Mouse (Mus musculus) gastrocnemius, postnatal 10 days (tissue): Measurements from ENCODE around the gene Etl4. TPM values are rescaled to one million over a fixed set of nuclear protein-coding genes. Genes with fewer than 3 reads are reported as not detected.

Experiments
- DNase-seq: peaks from one replicate; pipeline ENCODE4 v3.0.0; 2021; ENCODE audit warnings: mixed read lengths
- total RNA-seq, 2 experiments: library from RNA; stranded (reverse); gene quantifications; 2 replicates each; pipeline ENCODE4 v1.2.3; 2021

The Etl4 gene
- total RNA-seq, 2 experiments from 2014 or later: 38.2 to 51.1 TPM

DNA sequence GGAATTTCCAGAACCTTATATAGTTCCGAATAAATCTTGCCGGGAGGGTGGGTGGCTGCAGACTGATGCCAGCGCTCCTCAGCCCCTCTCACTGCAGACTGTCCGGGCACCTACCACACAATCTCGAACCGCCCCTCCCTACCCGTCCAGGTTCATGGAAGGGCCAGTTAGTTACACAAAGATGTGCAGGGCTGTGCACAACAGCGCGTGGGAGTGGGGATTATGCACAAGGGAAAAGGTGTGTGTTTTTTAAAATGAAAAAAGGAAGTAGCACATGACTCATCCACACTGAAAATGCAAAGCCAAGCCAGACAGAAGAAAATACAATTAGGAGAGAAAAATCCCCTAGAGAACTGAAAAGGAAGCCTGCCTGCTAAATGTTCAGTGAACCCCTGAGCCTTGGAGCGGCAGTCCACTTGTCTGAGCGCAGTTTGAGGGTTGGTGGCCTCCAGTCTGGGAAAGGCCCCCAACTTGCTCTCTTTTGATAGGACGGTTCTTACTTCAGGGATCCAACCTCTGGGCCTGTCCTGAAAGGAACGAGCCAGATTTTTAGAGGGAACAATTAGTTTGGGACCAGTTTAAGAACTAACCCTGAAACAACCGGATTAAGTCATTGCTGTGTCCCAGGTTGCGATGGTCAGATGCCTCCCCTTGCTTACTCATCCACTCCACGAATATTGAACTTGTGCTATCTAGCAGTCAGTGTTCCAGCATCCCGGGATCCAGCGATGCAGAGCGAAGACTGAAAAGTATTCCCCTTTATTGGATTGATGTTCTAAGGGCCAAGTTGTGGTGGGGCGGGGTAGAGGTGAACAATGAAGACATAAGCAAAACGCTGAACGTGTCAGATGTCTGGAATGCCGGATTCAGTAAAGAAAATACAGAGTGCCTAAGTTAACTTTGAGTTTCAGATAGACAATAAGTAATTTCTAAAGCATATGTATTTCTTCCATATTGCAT, 611.3 kb downstream of the Etl4 start:
- peak; percentile 26 for DNase-seq

DNA sequence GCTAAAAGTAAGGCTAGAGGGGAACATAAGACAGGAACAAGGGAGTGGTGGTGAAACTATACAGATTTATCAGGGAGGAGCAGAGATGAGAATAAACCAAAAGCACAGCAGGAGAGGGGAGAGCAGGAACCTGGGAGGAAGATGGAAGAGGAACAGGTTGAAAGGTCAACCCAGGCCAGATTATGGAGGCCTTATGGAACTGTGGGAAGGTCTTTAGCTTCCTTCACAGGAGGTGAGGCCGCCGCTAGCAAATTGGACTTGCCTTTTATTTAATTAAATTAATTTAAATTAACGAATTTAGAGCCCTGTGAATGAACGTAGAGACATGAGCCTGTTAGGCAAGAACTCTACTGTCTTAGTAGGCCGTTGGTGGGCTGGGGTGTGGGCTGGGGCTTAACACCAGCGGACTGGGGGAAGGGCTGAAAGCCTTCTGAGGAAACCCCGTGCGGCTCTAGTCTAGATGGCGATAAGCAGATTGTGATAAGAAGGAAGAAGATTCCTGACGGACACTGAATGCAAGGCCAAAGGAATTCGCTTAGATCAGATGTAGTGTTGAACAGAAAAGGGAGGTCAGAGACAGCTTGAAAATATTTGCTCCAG, 612.2 kb downstream of the Etl4 start:
- no peak for DNase-seq

DNA sequence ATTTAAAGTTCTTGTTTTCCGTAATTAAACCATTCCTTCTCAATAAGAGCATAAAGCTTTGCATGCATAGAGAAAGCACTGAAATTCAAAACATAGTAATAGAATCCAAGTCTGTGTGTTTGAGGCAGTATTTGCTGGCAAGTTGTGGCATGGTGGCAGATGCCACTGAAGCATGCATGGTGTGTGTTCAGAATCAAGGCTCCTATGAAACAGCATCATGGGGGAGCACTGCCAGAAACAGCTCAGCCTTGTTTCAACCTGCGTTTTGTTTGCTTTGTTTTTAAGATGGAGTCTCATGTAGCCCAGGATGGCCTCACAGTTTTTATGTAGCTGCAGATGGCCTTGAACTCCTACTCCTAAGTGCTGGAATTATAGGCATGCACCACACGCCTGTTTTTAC, 614.1 kb downstream of the Etl4 start:
- no peak for DNase-seq

DNA sequence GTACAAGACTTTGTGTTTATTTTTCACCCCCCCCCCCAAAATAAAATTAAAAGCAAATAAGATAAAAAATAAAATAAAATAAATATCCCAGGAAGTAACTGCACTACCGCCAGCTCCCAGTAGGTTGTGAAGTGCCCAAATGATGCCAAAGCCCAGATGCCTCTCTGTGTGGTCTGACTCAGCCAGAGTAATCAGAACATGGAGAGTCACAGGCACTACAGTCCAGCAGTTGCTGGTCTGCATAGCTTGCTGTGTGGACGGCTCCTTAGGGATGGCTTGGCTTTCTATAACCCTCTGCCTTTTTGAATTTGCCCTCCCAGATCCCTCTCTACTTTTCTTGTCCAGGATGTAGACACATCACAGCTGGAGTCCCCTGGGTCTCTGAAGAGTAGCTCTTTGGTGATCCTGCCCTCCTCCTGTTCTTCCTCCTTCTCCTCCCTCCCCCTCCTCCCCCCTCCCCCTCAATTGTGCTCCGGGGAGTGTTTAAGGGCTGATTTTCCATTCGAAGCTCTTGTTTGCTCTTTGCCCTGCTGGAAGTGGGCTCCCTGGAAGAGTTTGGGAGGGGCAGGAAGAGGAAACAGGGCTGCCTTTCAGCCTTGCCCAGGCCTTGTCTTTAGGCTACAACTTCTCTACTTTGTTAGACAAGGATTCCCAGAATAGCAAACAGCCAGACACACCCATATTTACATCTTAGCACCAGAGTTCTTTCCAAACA, 616.5 kb downstream of the Etl4 start:
- DNase-seq: no peak

DNA sequence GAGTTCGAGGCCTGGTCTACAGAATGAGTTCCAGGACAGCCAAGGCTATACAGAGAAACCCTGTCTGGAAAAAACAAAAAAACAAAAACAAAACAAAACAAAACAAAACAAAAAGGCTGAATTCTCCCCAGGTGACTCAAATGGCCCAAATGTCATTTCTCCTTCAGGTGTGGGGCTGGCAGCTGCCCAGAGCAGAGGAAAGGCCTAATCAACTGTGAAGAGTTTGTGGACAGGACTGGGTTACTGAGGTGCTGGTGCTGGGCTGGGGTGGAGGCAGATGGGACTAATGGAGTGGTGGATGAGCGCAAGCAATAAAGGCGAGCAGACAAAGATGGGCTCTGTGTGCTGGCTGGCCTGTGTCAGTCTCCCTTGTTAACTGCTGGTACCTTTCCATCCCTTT, 617.3 kb downstream of the Etl4 start:
- no peak for DNase-seq

DNA sequence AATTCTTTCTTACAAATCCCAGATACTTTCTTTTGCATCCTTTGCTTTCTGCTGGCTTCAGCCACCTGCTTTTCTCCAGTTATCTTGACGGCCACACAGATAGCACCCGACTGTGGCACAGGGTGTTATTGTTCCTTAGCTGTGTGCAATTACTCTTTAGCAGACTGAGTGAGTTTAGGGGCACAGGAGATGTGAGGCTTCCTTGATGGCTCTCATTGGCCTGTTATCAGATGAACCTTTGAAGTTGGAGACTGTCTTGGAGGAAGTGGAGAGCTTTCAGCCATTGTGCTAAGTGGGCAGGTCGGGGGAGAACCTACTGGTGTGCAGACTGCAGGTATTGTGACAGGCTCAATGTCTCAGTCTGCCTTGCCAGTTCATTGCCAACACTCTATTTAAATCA, 623.0 kb downstream of the Etl4 start:
- no peak for DNase-seq

DNA sequence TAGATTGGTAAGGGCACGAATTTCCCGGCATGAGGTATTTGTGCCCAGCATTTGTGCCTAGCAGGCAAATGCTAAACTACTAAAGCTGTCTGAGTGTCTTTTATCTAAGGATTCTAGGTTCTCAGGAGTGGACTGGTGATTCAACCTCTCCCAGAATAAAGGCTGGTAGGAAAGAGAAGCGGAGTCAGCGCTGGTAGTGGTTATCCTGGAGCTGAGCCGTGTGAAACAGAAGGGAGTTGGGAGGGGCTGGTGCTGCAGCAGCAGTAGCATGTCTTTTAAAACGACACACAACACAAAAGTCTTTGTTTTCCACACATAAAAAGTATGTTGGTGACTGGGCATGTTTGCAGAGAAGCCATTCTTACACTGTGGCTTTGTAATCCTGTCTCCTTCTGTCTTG, 628.2 kb downstream of the Etl4 start:
- DNase-seq: no peak

DNA sequence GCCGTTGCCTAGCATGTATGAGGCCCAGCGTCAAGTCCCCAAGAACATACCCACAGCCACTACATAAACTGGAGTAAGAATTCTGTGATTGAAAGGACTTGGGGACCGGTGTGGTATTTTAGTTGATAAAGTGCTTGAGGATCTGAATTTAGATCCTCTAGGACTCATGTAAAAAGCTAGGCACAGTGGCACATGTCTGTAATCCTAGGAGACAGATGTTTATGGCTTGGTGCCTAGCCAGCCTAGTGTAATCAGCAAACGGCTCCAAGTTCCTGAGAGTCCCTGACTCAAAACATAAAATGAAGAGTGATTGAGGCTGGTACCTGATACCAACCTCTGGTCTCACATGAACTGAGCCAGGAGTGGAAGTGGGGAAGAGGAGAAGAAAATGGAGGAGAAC, 629.3 kb downstream of the Etl4 start:
- DNase-seq: no peak

DNA sequence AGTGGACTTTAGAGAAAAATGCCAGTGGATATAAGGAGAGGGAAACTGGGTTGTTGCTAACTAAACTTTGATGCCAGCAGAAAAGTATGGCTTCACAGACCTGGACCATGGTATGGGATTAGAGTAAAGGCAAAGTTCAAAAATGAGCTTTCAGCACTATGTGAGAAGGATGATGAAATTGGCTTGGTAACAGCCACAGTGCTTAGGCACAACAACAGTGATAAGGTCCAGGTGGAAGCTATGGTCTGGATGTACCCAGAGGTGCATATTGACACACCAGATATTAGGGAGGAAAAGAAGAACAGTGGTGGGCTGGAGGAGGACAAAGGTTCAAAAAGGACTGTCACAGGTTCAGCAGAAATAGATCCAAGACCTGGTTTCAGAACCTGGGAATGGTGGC, 631.7 kb downstream of the Etl4 start:
- no peak for DNase-seq

DNA sequence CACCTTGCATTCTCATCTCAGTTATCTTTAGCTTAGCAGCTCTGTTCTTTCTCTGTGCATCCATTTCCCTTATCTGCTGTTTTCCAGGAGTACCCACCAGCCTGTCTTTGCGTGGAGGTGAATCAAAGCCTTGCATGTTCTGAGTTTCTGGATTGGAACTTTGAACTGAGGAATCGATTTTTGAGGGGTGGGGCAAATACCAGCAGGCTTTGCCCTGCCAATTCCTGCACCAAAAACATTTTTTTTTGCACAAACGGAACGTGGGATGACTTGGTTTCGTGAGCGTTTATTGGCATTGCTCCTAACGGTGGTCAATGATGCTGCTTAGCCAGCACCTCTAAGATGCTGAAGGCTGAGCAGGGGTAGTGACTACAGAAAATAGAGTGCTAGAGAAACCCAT, 632.7 kb downstream of the Etl4 start:
- no peak for DNase-seq

DNA sequence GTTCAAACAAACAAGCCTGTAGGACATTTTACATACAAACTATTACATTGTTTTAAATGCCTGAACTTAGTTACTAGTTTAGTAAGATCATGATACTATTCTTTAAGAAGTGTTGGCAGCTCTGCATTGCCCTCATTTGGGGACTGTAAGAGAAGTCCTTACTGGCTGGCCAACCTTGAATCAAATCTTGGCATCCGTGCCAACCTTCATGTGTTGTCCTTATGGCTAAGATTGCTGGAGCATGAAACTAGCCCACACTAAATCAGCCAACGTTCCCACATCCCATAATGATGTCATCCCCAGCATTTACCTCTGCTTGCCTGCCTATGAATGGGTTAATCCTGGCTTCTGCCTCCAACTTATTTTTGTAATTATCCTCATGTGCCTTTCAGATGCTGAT, 636.0 kb downstream of the Etl4 start:
- no peak for DNase-seq

DNA sequence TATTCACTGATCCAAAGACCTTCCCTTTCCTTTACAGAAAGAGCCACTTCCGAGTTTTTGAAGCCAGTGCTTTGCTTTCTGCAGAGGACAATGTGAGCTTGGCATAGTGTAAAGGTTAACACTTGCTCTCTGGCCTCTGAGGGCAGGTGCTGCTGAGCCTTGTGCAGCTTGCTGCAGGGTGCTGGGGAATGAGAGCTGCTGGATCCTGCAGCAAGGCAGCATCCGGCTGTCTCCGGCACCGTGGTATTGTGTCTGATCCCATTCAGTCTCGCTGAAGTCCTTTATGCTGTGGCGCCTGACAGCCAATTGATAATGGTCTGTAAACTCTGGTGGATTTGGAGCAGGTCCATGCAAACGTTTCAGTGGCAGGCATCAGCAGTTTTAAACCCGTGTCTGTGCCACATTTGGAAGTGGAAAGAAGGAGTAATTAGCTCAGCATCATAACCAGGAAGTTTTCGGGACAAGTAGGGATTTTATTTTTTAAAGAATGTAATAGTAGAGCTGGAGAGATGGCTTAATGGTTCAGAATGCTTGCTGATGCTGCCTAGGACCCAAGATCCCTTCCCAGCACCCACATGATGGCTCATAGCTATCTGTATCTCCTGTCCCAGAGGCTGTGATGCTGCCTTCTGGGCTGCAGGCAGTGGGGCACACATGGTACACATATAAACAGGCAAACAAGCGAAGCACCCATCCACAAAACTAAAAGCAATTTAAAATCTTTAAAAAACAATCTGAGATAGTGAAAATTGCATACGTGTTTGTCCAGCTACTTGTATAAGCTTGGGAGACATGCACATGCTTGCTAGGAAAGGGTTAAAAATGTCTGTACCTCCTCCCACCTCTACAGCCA, 637.1 kb downstream of the Etl4 start:
- DNase-seq: no peak

DNA sequence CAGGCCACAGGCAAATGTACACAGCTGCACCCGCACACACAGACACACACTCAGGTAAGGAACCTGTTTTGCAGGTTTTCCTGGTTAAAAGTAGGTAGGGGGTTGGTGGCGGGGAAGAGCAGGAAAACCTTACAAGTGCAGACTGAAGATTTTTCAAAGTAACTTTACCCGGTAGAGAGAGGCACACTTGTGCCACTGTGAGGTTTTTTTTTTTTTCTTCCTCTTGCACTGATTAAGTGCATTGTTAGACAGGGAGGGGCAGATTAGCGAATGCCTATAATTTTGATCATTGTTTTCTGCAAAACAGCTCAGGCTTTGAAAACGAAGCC, 637.7 kb downstream of the Etl4 start:
- DNase-seq: no peak

DNA sequence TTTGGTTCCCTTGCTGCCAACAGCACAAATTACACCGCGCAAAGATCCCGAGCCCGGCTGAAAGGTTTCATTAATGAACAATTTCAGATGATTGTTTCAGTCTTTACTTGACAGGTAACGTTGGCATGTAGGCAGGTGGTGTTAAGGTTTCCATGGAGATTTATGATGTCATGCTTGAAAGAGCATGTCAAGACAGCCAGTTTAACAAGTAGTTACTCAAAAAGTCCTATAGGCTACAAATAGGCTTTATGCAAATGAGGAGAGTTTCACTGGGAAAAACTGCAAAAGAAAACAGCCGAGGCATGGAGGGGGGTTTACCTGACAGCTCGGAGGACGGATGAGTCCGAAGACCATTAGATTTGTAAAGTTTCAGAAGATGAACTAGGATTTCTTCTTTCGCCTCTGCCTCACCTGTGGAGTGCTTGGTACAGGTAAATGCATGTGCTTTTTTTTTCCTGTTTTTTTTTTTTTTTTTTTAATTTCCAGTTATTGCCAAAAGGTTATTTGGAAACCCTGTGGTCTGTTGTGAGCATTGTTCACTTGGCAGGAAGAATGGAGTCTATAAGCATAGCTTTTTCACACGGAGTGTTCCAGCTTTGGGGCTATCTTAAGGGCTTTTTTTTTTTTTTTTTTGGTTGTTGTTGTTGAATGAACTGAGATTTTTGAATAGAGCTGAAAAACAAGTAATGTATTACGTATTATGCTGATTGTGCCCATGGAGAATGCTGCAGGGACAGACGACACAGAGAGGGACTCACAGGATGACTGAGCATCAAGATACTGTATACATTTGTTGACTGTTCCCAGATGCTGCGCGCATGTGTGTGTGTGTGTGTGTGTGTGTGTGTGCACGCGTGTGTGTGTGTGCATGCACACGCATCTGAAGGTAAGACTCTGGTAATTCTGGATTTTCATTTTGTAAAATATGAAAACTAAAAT, 638.4 kb downstream of the Etl4 start:
- no peak for DNase-seq

DNA sequence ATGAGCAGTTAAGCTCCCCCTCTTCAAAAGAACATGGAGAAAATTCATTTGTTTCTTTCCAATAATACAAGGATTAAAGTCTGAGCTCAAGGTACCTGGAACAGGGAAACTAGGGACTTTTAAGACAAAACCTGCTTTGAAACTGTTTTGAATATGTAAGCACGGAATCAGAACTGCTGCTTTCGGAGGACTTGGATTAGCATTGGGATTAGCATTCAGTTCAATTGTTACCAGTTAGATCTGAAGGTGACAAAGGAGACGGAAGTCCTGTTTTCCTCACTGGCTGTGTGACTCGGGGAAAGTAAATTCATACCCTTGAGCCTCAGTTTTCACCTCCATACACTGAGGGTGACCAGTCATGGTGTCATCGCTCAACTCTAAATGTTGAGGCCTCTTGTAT, 639.5 kb downstream of the Etl4 start:
- DNase-seq: no peak

DNA sequence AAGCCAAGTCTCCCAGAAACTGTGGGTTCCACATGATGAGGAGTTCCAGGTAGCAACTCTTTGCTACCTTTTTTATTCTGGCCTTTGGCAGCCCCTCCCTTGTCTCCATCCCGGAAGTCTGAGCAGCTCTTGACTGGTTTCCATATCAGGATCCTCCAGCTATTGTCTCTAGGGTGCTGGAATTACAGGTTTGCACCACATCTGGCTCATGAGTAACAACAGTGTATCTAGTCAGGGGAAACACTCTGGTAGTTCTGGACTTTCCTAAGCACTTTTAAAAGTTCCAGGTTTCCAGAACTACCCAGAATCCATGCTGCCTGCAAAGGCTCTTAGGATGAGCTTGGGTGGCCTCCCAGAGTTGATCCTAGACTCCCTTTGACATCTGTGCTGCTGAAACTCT, 640.4 kb downstream of the Etl4 start:
- no peak for DNase-seq

DNA sequence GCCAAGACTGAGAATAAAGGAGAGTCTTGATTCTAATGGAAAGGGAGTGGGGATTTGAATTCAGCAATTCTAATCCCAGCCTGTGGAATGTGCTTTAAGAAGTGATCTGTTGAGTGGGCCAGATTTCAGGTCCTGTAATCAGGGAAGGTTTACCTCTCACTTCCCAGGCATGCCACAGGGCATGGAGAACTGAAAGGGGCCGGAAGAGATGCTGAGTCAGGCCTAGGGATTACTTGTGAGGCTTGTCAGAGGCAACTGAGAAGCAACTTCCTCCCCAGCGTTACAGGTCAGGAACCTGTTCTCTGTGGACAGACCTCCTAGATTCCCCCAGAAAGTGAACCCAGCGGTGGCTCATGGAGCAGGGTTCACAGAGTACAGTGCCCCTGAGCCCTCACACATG, 646.1 kb downstream of the Etl4 start:
- DNase-seq: no peak

DNA sequence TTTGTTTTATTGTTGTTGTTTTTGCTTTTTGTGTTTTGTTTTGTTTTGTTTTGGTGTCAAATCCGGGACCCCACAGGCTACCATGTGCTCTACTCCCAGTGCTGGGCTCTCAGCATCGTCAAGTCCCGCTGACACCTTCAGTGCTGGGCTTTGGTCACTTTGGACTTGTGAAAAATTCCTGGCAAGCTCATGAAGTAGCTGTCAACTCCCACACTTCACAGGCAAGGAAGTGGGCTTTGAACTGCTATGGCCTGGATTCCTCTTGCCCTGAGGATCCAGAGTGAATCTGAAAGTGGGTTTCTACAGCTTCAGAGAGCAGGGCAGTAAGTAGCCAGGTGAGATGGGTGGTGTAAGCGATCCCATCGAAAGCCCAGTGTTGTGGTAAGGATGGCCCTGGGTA, 649.5 kb downstream of the Etl4 start:
- DNase-seq: no peak

DNA sequence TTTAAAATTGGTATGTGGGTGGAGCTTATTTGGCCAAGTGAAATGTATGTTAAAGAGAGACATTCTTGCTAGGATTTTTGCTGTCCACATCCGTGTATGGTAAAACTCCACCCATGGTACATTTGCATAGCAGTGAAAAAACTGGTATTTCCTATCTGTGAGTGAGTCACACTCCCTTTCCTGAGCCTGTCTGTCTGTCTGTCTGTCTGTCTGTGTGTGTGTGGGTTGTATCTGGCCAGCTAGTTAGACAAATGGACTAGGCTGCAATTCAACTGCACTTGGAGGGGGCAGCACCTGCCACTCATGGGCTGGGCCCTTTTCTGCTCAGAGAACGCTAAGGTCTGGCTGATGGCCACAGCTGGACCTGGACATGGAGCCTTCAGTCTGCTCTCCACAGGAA, 650.1 kb downstream of the Etl4 start:
- no peak for DNase-seq

DNA sequence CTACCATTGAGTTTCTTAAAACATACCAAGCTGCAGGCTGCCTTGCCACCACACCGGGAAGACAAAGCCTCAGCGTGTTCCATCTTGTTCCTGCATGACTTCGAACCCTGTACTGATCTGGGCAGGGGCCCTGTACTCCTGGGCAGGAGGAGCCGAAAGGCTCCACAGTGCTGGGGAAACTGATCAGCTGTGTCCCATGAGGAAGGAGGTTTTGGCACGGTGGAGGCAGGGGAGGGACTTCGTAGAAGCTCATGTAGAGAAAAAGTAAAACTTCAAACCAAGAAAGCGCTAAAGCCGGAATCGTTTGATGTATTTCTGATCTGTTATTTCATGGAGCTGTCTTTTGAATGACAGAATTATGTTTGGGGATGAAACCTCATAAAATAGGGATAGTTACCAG, 651.0 kb downstream of the Etl4 start:
- DNase-seq: no peak

DNA sequence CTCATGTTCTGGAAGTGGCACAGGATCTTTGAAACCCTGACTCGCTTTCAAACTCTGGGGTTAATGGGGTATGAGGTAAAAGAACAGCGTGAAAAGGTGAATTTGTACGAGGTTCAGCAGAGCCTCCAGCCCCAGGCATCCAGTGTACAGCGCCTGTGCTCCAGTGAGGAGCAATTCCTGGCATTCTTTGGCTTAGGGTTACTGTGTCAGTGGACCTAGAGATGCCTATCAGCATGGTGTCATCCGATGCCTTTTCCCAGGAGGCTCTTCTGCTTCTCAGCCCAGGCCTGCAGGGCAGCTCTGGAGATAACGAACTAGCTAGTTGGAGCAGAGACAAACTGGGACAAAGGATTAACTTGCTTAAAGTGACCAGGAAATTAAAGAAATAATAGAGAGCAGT, 653.5 kb downstream of the Etl4 start:
- no peak for DNase-seq
